Mouse (Mus musculus) G1E (cell line): Measurements from ENCODE around the gene Adcy2.

Experiments used
- CTCF ChIP-seq: IDR thresholded peaks from 2 replicates; pipeline ENCODE4 v1.5.1; 2012; ENCODE audit warnings: low read depth, low read length, inconsistent platforms, mixed read lengths
- GATA1 ChIP-seq: IDR thresholded peaks from 2 replicates; pipeline ENCODE4 v1.6.1; 2012; ENCODE audit warnings: borderline replicate concordance, low read length, inconsistent platforms, mixed read lengths
- POLR2AphosphoS5 ChIP-seq: IDR thresholded peaks from 2 replicates; pipeline ENCODE4 v1.6.1; 2012; ENCODE audit warnings: low read depth, low read length, inconsistent platforms; ENCODE audit not compliant: insufficient replicate concordance
- TAL1 ChIP-seq: conservative IDR thresholded peaks from 2 replicates; pipeline ENCODE4 v1.6.1; 2012; ENCODE audit warnings: low read depth, low read length, inconsistent platforms, mixed read lengths

DNA sequence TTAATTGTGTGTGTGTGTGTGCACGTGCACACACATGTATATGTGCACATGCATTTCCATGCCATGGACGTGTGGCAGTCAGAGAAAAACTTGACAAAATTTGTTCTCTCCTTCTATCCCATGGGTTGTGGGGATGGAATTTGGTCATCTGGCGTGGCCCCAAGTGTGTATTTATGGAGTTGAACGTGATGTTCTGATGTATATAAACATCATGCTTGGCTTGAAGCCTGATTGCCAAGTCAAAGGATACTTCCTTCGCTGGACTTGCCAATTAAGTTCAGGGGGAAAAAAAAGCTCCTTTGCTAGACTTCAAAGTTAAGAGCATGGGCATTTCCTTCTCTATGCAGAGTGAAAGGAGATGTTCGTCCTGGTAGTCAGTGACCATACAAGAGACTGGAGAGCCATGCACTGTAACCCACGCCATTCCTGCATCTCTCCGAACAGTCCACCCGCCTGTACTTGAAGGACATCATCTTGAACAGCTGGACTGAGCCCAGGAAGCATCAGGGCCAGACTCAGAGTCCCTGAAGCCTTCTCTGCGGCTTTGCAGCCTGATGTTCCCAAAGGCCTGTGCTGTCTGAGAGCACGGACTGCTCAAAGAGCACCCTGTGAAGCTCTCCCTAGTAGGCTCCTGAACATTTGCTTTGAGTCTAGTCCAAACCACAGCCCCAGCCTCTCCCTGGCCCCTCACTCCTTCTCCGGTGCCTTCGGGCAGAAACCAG is 178.3 kb downstream of the Adcy2 start:
- TF ChIP-seq CTCF, result no peak
- no peak for TF ChIP-seq TAL1
- TF ChIP-seq GATA1, result no peak
- TF ChIP-seq POLR2AphosphoS5, result no peak
